Mouse (Mus musculus) hindbrain, postnatal 0 days (tissue): ENCODE results near the gene A730049H05Rik. TPM values are rescaled to one million over a fixed set of nuclear protein-coding genes. Genes with fewer than 3 reads are reported as not detected.

ENCODE experiments used
- ATAC-seq: fragments of 200-750 bp; cut with Nextera tagmentation; 2 replicates; pipeline ENCODE4 v1.8.0; 2017; ENCODE audit warnings: mild to moderate bottlenecking, moderate TSS enrichment, moderate library complexity
- DNase-seq: peaks from one replicate; pipeline ENCODE4 v3.0.0-alpha.2; 2015; ENCODE audit warnings: low spot score
- H3K27ac ChIP-seq: fragments of 300-500 bp; sonication (generic); 2 replicates; pipeline ENCODE4 v1.5.1; 2014; ENCODE audit warnings: mild to moderate bottlenecking
- H3K27me3 ChIP-seq: fragments of 300-500 bp; sonication (generic); 2 replicates; pipeline ENCODE4 v1.6.1; 2014; ENCODE audit warnings: low read length, mixed read lengths; ENCODE audit not compliant: insufficient read depth
- H3K36me3 ChIP-seq: fragments of 300-500 bp; sonication (generic); 2 replicates; pipeline ENCODE4 v1.6.1; 2014; ENCODE audit warnings: low read length, mixed read lengths; ENCODE audit not compliant: insufficient read depth
- H3K4me1 ChIP-seq: fragments of 300-500 bp; sonication (generic); 2 replicates; pipeline ENCODE4 v1.6.1; 2014; ENCODE audit warnings: antibody characterized with exemption, low read length, mixed read lengths; ENCODE audit not compliant: insufficient read depth
- H3K4me2 ChIP-seq: fragments of 300-500 bp; sonication (generic); 2 replicates; pipeline ENCODE4 v1.6.1; 2014; ENCODE audit warnings: low read depth, mild to moderate bottlenecking, low read length, moderate library complexity, mixed read lengths
- H3K4me3 ChIP-seq: fragments of 300-500 bp; sonication (generic); 2 replicates; pipeline ENCODE4 v1.5.1; 2014; ENCODE audit warnings: low read length
- H3K9ac ChIP-seq: fragments of 300-500 bp; sonication (generic); replicated peaks from 2 replicates; pipeline ENCODE4 v1.6.1; 2014; ENCODE audit warnings: mild to moderate bottlenecking, low read length, moderate library complexity, mixed read lengths
- H3K9me3 ChIP-seq: fragments of 300-500 bp; sonication (generic); 2 replicates; pipeline ENCODE4 v1.6.1; 2016; ENCODE audit warnings: low read length, mixed read lengths
- CTCF ChIP-seq: IDR thresholded peaks from 2 replicates; pipeline ENCODE4 v1.5.1; 2016; ENCODE audit warnings: antibody characterized with exemption, control low read depth, low read depth
- WGBS: fragments of 180-500 bp; shearing (Covaris S2); extraction: QIAGEN DNeasy Blood & Tissue Kit; methylation state at CpG from one replicate; pipeline ENCODE4 v1.1.7; 2014; 5-methylcytosine and 5-hydroxymethylcytosine counted together
- polyA plus RNA-seq: library from polyadenylated mRNA; unstranded; fragments of >200 nt; fragmentation: Nextera tagmentation; extraction: Ambion mirVana; gene quantifications from 2 replicates; pipeline ENCODE4 v1.2.1, GENCODE M21; 2015
- total RNA-seq: library from RNA; depleted of rRNA; stranded (reverse); fragments of >200 nt; gene quantifications from 2 replicates; pipeline ENCODE4 v1.2.3, GENCODE M21; 2014

A730049H05Rik gene
- total and polyA plus RNA-seq, 2 experiments from 2014 or later, result 0.68 to 1.2 TPM

GRCm38 (mm10) chr6:92843474-92843873 is 27.2 kb downstream of the A730049H05Rik start:
- DNase-seq (no peak), ATAC-seq (no peak)
- Histone ChIP-seq H3K36me3 (no peaks in the 10 kb centered on the region), H3K9me3 (no peaks in the 10 kb centered on the region), H3K4me1 (no peaks in the 10 kb centered on the region), H3K4me2 (no peak overlapping the region), H3K9ac (no peak overlapping the region), H3K27ac (no peak overlapping the region), H3K27me3 (no peaks in the 10 kb centered on the region), H3K4me3 (no peak overlapping the region)
- TF ChIP-seq CTCF, result no peak
- 86% methylated on average over 2 of the region's 2 CpGs for WGBS

- H3K9ac ChIP-seq, result no peak overlapping the region
- no peaks in the 10 kb centered on the region for H3K36me3 ChIP-seq
- H3K27me3 ChIP-seq, result no peaks in the 10 kb centered on the region
- WGBS, result 84% methylated on average over 8 of the region's 8 CpGs
- no peak for TF ChIP-seq CTCF
- H3K4me3 ChIP-seq, result no peak overlapping the region
- no peak overlapping the region for H3K27ac ChIP-seq
- H3K4me2 ChIP-seq, result no peak overlapping the region
- DNase-seq (peak; percentile 3), ATAC-seq (no peak)
- peaks cover 5% of the 10 kb centered on the region; the same call in 1 of the 2 replicates for H3K4me1 ChIP-seq
- no peaks in the 10 kb centered on the region for H3K9me3 ChIP-seq
These were observed 29.6 kb downstream of the A730049H05Rik start for GRCm38 (mm10) chr6:92845898-92846297.

GRCm38 (mm10) chr6:92846614-92847013 is 30.3 kb downstream of the A730049H05Rik start:
- H3K4me1 ChIP-seq, result peaks cover 5% of the 10 kb centered on the region; the same call in 1 of the 2 replicates
- no peak overlapping the region for H3K4me2 ChIP-seq
- TF ChIP-seq CTCF, result no peak
- ATAC-seq (no peak), DNase-seq (no peak)
- H3K27me3 ChIP-seq, result no peaks in the 10 kb centered on the region
- no peaks in the 10 kb centered on the region for H3K9me3 ChIP-seq
- no peaks in the 10 kb centered on the region for H3K36me3 ChIP-seq
- no peak overlapping the region for H3K9ac ChIP-seq
- WGBS, result 53% methylated on average over 4 of the region's 4 CpGs
- no peak overlapping the region for H3K4me3 ChIP-seq
- H3K27ac ChIP-seq, result no peak overlapping the region

GRCm38 (mm10) chr6:92849208-92849607 is 32.9 kb downstream of the A730049H05Rik start:
- 64% methylated on average over 9 of the region's 9 CpGs for WGBS
- no peaks in the 10 kb centered on the region for H3K9me3 ChIP-seq
- H3K27me3 ChIP-seq, result no peaks in the 10 kb centered on the region
- TF ChIP-seq CTCF, result peak; percentile 42
- DNase-seq (peak; percentile 36), ATAC-seq (peak; percentile 56; the same call in 1 of the 2 replicates)
- no peak overlapping the region for H3K4me2 ChIP-seq
- no peak overlapping the region for H3K4me3 ChIP-seq
- no peaks in the 10 kb centered on the region for H3K36me3 ChIP-seq
- H3K27ac ChIP-seq, result no peak overlapping the region
- no peak overlapping the region for H3K9ac ChIP-seq
- H3K4me1 ChIP-seq, result peaks cover 5% of the 10 kb centered on the region; the same call in 1 of the 2 replicates

- WGBS, result 22% methylated on average over 5 of the region's 5 CpGs
- peak; percentile 84 for ATAC-seq
- no peak overlapping the region for H3K27ac ChIP-seq
These were observed 34.0 kb downstream of the A730049H05Rik start for GRCm38 (mm10) chr6:92850250-92850649.

GRCm38 (mm10) chr6:92854873-92855272 is 38.6 kb downstream of the A730049H05Rik start:
- no peak overlapping the region for H3K4me2 ChIP-seq
- no peak overlapping the region for H3K27ac ChIP-seq
- no peak for TF ChIP-seq CTCF
- DNase-seq, result no peak
- WGBS, result 92% methylated on average over 4 of the region's 4 CpGs
- no peaks in the 10 kb centered on the region for H3K36me3 ChIP-seq
- no peaks in the 10 kb centered on the region for H3K9me3 ChIP-seq
- H3K4me1 ChIP-seq, result peaks cover 5% of the 10 kb centered on the region; the same call in 1 of the 2 replicates
- ATAC-seq, result no peak
- no peaks in the 10 kb centered on the region for H3K27me3 ChIP-seq
- no peak overlapping the region for H3K9ac ChIP-seq
- H3K4me3 ChIP-seq, result no peak overlapping the region

More at GRCm38 (mm10) chr6:92850250-92850649, 34.0 kb downstream of the A730049H05Rik start:
- no peak overlapping the region for H3K4me2 ChIP-seq
- no peak overlapping the region for H3K4me3 ChIP-seq
- H3K27me3 ChIP-seq, result no peaks in the 10 kb centered on the region
- no peak for TF ChIP-seq CTCF
- H3K4me1 ChIP-seq, result peaks cover 5% of the 10 kb centered on the region; the same call in 1 of the 2 replicates
- no peaks in the 10 kb centered on the region for H3K36me3 ChIP-seq
- peak; percentile 86 for DNase-seq
- H3K9me3 ChIP-seq, result no peaks in the 10 kb centered on the region
- no peak overlapping the region for H3K9ac ChIP-seq

- WGBS, result 91% methylated on average over 13 of the region's 13 CpGs
- no peak for TF ChIP-seq CTCF
These were observed 41.5 kb downstream of the A730049H05Rik start for GRCm38 (mm10) chr6:92857761-92858160.

More at GRCm38 (mm10) chr6:92857761-92858160, 41.5 kb downstream of the A730049H05Rik start:
- H3K27me3 ChIP-seq, result no peaks in the 10 kb centered on the region
- H3K4me1 ChIP-seq, result no peaks in the 10 kb centered on the region
- no peaks in the 10 kb centered on the region for H3K36me3 ChIP-seq
- H3K4me2 ChIP-seq, result no peak overlapping the region
- no peak for ATAC-seq
- H3K9ac ChIP-seq, result no peak overlapping the region
- H3K4me3 ChIP-seq, result no peak overlapping the region
- DNase-seq, result no peak
- no peaks in the 10 kb centered on the region for H3K9me3 ChIP-seq
- H3K27ac ChIP-seq, result no peak overlapping the region
